Comparison of ENCODE assay signal across 19 mouse cellular contexts in genomic region chr14:86867143-86867542, GRCm38 (mm10).
DNase-seq lines count a peak whose midpoint lies in the region; ATAC-seq lines count a peak whose summit lies in the region.
"Had no signal": no experiment of that assay in that cellular context is flagged by ENCODE, and none has a peak within 500 bp of the region (broad histone marks: within the 10 kb centered on the region; RNA-seq: fewer than 3 reads in every experiment).

No protein-coding gene starts in this region.

- H3K36me3 ChIP-seq in forebrain, embryonic 15.5 days = no peaks in the 10 kb centered on the region
- no peaks in the 10 kb centered on the region for H3K36me3 ChIP-seq in midbrain, embryonic 16.5 days (ENCODE audit: control insufficient read depth, insufficient read depth, low read length)
- H3K36me3 ChIP-seq: limb, embryonic 15.5 days had no signal

- no peaks in the 10 kb centered on the region for H3K9me3 ChIP-seq in forebrain, embryonic 15.5 days
- no peaks in the 10 kb centered on the region for H3K9me3 ChIP-seq in midbrain, embryonic 16.5 days (replicated peaks; ENCODE audit: control insufficient read depth, low read length, poor library complexity, severe bottlenecking)
- H3K9me3 ChIP-seq: limb, embryonic 15.5 days had no signal

- DNase-seq in layer of hippocampus, postnatal 10 days (ENCODE audit: low spot score in 2 of 2) = peak; percentile 15 to 32
- no peak for DNase-seq in layer of hippocampus, adult 9-10 months (ENCODE audit: low spot score)
- DNase-seq in embryo, embryonic 10.5 days (ENCODE audit: low spot score) = peak; percentile 13
- DNase-seq: adrenal gland, postnatal 36 days; cerebellum, adult 18-20 months; gastrocnemius, adult 2 months; heart, adult 2 months; kidney, adult 18-20 months; kidney, postnatal 25 days; lung, embryonic 14.5 days; retina, postnatal 1 day had no signal

- 18% methylated on average over 3 of the region's 3 CpGs for WGBS in forebrain, embryonic 15.5 days
- WGBS in midbrain, embryonic 16.5 days = 25% methylated on average over 3 of the region's 3 CpGs

- no peak overlapping the region for H3K27ac ChIP-seq in forebrain, embryonic 15.5 days (replicated peaks)
- H3K27ac ChIP-seq in midbrain, embryonic 16.5 days (ENCODE audit: low read length) = no peak overlapping the region
- H3K27ac ChIP-seq: gastrocnemius, adult 2 months; heart, adult 2 months; limb, embryonic 15.5 days had no signal

- no peak overlapping the region for H3K4me3 ChIP-seq in forebrain, embryonic 15.5 days
- no peak overlapping the region for H3K4me3 ChIP-seq in midbrain, embryonic 16.5 days (ENCODE audit: low read depth, low read length)
- H3K4me3 ChIP-seq: erythroblast, embryonic 14.5 days; gastrocnemius, adult 2 months; heart, adult 2 months; limb, embryonic 15.5 days had no signal

- H3K4me1 ChIP-seq in forebrain, embryonic 15.5 days = peaks cover 10% of the 10 kb centered on the region; the same call in 1 of the 2 replicates
- peaks cover 4% of the 10 kb centered on the region; the same call in 1 of the 2 replicates for H3K4me1 ChIP-seq in midbrain, embryonic 16.5 days (ENCODE audit: control insufficient read depth, insufficient read depth, low read length)
- H3K4me1 ChIP-seq: limb, embryonic 15.5 days had no signal

- no peaks in the 10 kb centered on the region for H3K27me3 ChIP-seq in forebrain, embryonic 15.5 days
- no peaks in the 10 kb centered on the region for H3K27me3 ChIP-seq in midbrain, embryonic 16.5 days (ENCODE audit: control insufficient read depth, insufficient read depth, low read depth, low read length)
- H3K27me3 ChIP-seq: limb, embryonic 15.5 days had no signal

- H3K4me2 ChIP-seq in forebrain, embryonic 15.5 days (replicated peaks) = no peak overlapping the region
- peak overlapping the region; percentile 5; the same call in 1 of the 2 replicates for H3K4me2 ChIP-seq in midbrain, embryonic 16.5 days (ENCODE audit: low read length)
- H3K4me2 ChIP-seq: limb, embryonic 15.5 days; lung, embryonic 14.5 days had no signal

- no peak overlapping the region for H3K9ac ChIP-seq in forebrain, embryonic 15.5 days (replicated peaks)
- no peak overlapping the region for H3K9ac ChIP-seq in midbrain, embryonic 16.5 days (ENCODE audit: low read depth, low read length)
- H3K9ac ChIP-seq: limb, embryonic 15.5 days; lung, embryonic 14.5 days had no signal

- ATAC-seq in forebrain, embryonic 15.5 days (replicated peaks) = peak; percentile 79
- ATAC-seq in midbrain, embryonic 16.5 days = peak; percentile 87
- no peak for ATAC-seq in monocyte, adult 5-6 weeks (replicated peaks; ENCODE audit: insufficient number of reproducible peaks, low FRiP score, low TSS enrichment, poor library complexity, severe bottlenecking)
- no peak for ATAC-seq in inflammation-experienced regulatory T-cells, adult 6 months
- ATAC-seq: activated CD4-positive, CD25-positive, alpha-beta regulatory T cell, adult 4 months; CD4-positive, CD25-positive, alpha-beta regulatory T cell, adult 4 months had no signal

Comparison
In these comparisons a context has a peak if more than half of its experiments do, and no peak if none do; other contexts are left out.
1. ATAC-seq: peak in forebrain, embryonic 15.5 days (single experiment) and midbrain, embryonic 16.5 days (single experiment); none in monocyte, adult 5-6 weeks (single experiment) and inflammation-experienced regulatory T-cells, adult 6 months (single experiment).